Mouse (Mus musculus) hindbrain, embryonic 16.5 days (tissue): Measurements from ENCODE around the gene Eml6. TPM values are rescaled to one million over a fixed set of nuclear protein-coding genes. Genes with fewer than 3 reads are reported as not detected.

Experiments
- ATAC-seq: fragments of 200-750 bp; cut with Nextera tagmentation; 2 replicates; pipeline ENCODE4 v1.8.0; 2017; ENCODE audit warnings: moderate TSS enrichment, moderate library complexity
- H3K27ac ChIP-seq: fragments of 300-500 bp; sonication (generic); 2 replicates; pipeline ENCODE4 v1.5.1; 2014; ENCODE audit warnings: low read depth, mild to moderate bottlenecking, control low read depth, low read length, moderate library complexity
- H3K27me3 ChIP-seq: fragments of 300-500 bp; sonication (generic); replicated peaks from 2 replicates; pipeline ENCODE4 v1.6.1; 2014; ENCODE audit warnings: low read length; ENCODE audit not compliant: control insufficient read depth, insufficient read depth
- H3K36me3 ChIP-seq: fragments of 300-500 bp; sonication (generic); 2 replicates; pipeline ENCODE4 v1.6.1; 2014; ENCODE audit warnings: mild to moderate bottlenecking, low read length, moderate library complexity, mixed read lengths; ENCODE audit not compliant: control insufficient read depth, insufficient read depth
- H3K4me1 ChIP-seq: fragments of 300-500 bp; sonication (generic); 2 replicates; pipeline ENCODE4 v1.6.1; 2014; ENCODE audit warnings: low read depth, low read length; ENCODE audit not compliant: control insufficient read depth, insufficient read depth
- H3K4me2 ChIP-seq: fragments of 300-500 bp; sonication (generic); 2 replicates; pipeline ENCODE4 v1.6.1; 2014; ENCODE audit warnings: mild to moderate bottlenecking, low read length, control low read depth, moderate library complexity
- H3K4me3 ChIP-seq: fragments of 300-500 bp; sonication (generic); 2 replicates; pipeline ENCODE4 v1.5.1; 2014; ENCODE audit warnings: mild to moderate bottlenecking, low read length, control low read depth, moderate library complexity
- H3K9ac ChIP-seq: fragments of 300-500 bp; sonication (generic); 2 replicates; pipeline ENCODE4 v1.6.1; 2014; ENCODE audit warnings: low read depth, mild to moderate bottlenecking, control low read depth, low read length, moderate library complexity
- H3K9me3 ChIP-seq: fragments of 300-500 bp; sonication (generic); 2 replicates; pipeline ENCODE4 v1.6.1; 2014; ENCODE audit warnings: mild to moderate bottlenecking, low read length, moderate library complexity; ENCODE audit not compliant: control insufficient read depth
- WGBS: fragments of 180-500 bp; shearing (Covaris S2); extraction: QIAGEN DNeasy Blood & Tissue Kit; methylation state at CpG from one replicate; pipeline ENCODE4 v1.1.7; 2014; 5-methylcytosine and 5-hydroxymethylcytosine counted together
- polyA plus RNA-seq: library from polyadenylated mRNA; unstranded; fragments of >200 nt; fragmentation: Nextera tagmentation; extraction: Ambion mirVana; gene quantifications from 2 replicates; pipeline ENCODE4 v1.2.1, GENCODE M21; 2015

The Eml6 gene
- polyA plus RNA-seq, 1 experiment from 2014 or later = 6.5 TPM

DNA sequence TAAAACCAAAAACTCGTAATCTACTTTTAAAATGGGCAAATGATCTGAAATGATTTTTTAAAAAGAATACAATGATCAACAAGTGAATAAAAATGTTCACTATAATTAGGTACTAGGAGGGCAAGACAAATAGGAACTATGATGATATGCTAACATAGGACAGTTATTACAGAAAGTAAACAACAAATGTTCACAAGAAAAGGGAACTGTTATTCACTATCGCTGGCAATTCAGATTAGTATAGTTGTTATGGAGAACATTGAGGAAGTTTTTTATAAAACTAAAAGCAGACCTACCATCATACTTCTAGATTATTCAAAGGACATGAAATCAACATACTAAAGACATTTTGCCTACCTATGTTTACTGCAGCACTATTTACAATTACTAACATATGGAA lies 155.7 kb downstream of the Eml6 start:
- WGBS = 92% methylated on average over 2 of the region's 2 CpGs
- Histone ChIP-seq H3K36me3 (no peaks in the 10 kb centered on the region), H3K4me3 (no peak overlapping the region), H3K9me3 (no peaks in the 10 kb centered on the region), H3K4me2 (no peak overlapping the region), H3K27ac (no peak overlapping the region), H3K27me3 (no peaks in the 10 kb centered on the region), H3K4me1 (no peaks in the 10 kb centered on the region), H3K9ac (no peak overlapping the region)
- no peak for ATAC-seq

DNA sequence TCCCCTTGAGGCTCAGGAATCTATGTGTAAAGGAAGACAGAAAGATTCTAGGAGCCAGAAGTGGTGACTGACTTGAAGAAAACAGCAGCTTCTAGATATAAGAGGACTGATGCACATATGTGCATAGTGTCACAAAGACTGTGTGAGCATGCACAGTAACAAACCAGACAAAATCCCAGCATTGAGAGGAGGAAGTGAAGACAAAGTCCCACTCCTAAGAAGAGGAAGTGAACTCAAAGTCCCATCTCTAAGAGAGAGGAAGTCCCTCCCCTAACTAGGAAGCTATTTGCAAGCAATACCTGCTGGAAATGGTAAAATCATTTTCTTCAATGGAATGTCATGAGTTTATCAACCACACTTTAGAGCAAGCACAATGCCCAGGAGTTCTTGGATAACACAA lies 161.6 kb downstream of the Eml6 start:
- H3K4me3 ChIP-seq = no peak overlapping the region
- no peak for ATAC-seq
- no peak overlapping the region for H3K4me2 ChIP-seq
- H3K4me1 ChIP-seq = no peaks in the 10 kb centered on the region; the same call in 1 of the 2 replicates
- no peaks in the 10 kb centered on the region for H3K27me3 ChIP-seq
- no peaks in the 10 kb centered on the region for H3K36me3 ChIP-seq
- H3K9me3 ChIP-seq = no peaks in the 10 kb centered on the region
- H3K9ac ChIP-seq = no peak overlapping the region
- no peak overlapping the region for H3K27ac ChIP-seq

DNA sequence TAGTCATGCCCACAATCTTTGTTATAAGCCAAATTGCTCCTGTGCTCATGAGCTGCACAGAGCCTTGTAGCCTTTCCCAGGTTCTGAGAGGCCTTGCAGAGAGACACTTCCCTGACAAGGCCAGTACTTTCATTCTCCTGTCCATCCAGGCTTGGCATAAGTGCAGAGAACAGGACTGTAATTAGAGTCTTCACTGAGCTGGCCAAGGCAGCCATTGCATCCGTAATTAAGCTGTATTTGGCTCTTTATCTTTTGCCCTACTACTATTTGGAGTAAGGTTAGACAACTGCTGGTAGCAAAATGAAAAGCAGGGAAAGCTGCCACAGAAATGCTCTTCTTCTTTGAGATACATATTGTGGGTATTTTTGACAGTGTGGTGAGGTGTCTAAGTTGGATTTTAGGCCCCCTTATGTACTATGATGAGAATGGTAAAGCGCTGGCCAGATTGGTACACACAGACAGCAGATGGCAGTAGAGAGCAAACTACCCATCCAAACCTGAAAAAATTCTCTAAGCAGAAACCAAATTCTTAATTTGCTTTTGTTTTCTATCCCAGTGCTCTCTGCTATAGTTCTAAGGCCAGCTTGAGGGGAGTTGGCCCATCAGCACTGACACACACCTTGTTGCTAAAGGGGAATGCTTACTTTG lies 164.0 kb downstream of the Eml6 start:
- peak; percentile 76 for ATAC-seq
- Histone ChIP-seq H3K27me3 (no peaks in the 10 kb centered on the region), H3K4me2 (no peak overlapping the region), H3K36me3 (no peaks in the 10 kb centered on the region), H3K4me1 (no peaks in the 10 kb centered on the region; the same call in 1 of the 2 replicates), H3K4me3 (no peak overlapping the region), H3K9me3 (no peaks in the 10 kb centered on the region), H3K9ac (no peak overlapping the region), H3K27ac (no peak overlapping the region)
- 46% methylated on average over 2 of the region's 2 CpGs for WGBS

DNA sequence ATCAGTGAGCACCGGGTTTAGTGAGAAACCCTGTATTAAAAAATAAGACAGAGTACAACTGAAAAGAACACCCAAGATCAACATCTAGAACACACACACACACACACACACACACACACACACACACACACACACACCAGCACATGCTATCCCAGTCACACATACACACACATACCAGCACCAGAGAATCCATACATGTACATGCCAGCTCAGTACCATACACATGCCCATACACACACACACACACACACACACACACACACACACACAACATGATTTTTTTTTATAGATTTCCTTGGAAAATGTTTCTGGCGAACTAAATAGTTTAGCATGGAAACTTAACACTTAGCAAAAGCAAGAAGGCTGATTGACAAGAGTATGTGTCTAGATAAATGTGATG lies 164.8 kb downstream of the Eml6 start:
- no peaks in the 10 kb centered on the region for H3K36me3 ChIP-seq
- 68% methylated on average over 2 of the region's 2 CpGs for WGBS
- no peak overlapping the region for H3K4me3 ChIP-seq
- no peaks in the 10 kb centered on the region; the same call in 1 of the 2 replicates for H3K4me1 ChIP-seq
- no peaks in the 10 kb centered on the region for H3K9me3 ChIP-seq
- no peaks in the 10 kb centered on the region for H3K27me3 ChIP-seq
- H3K9ac ChIP-seq = no peak overlapping the region
- no peak overlapping the region for H3K27ac ChIP-seq
- no peak for ATAC-seq
- no peak overlapping the region for H3K4me2 ChIP-seq

DNA sequence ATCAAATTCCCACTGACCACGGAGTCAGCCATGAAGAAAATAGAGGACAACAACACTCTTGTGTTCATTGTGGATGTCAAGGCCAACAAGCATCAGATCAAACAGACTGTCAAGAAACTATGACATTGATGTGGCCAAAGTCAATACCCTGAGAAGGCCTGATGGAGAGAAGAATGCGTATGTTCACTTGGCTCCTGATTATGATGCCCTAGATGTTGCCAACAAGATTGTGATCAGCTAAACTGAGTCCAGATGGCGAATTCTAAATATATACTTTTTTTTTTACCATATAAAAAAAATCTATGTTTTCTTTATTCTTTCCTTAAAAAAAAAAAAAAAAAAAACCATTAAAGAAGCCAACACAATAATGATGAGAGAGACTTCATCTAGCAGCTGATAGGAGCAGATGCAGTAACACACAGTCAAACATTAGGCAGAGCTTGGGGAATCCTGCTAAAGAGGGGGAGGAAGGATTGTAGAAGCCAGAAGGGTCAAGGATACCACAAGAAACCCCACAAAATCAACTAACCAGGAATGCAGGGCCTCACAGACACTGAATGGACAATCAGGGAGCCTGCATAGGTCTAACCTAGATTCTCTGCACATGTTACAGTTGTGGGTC lies 185.1 kb downstream of the Eml6 start:
- H3K4me2 ChIP-seq = no peak overlapping the region
- no peaks in the 10 kb centered on the region for H3K4me1 ChIP-seq
- no peak for ATAC-seq
- 93% methylated on average over 3 of the region's 3 CpGs for WGBS
- no peaks in the 10 kb centered on the region for H3K9me3 ChIP-seq
- H3K27ac ChIP-seq = no peak overlapping the region
- no peaks in the 10 kb centered on the region for H3K27me3 ChIP-seq
- no peaks in the 10 kb centered on the region for H3K36me3 ChIP-seq
- no peak overlapping the region for H3K9ac ChIP-seq
- no peak overlapping the region for H3K4me3 ChIP-seq

DNA sequence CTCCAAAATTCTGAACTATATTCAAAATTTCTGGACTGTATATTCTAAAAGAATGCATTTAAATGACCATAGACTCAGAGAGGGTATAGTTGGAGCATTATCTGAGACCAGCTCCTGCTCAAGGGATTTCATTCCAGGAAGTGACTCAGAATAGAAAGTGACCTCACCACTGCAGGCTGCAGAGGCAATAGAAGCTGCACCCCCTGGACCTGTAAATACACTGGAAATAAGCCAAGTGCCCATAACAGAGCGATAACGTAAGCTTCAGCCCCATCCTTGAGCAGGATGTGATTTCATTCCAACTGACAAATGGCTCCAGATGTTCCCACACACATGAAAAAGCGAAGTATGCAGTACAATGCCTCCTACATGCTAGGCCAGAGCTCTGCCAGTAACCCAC lies 186.1 kb downstream of the Eml6 start:
- H3K27me3 ChIP-seq = no peaks in the 10 kb centered on the region
- ATAC-seq = no peak
- 54% methylated on average over 3 of the region's 3 CpGs for WGBS
- no peaks in the 10 kb centered on the region for H3K9me3 ChIP-seq
- no peak overlapping the region for H3K27ac ChIP-seq
- H3K36me3 ChIP-seq = no peaks in the 10 kb centered on the region
- H3K4me3 ChIP-seq = no peak overlapping the region
- no peak overlapping the region for H3K9ac ChIP-seq
- H3K4me2 ChIP-seq = no peak overlapping the region
- H3K4me1 ChIP-seq = no peaks in the 10 kb centered on the region

DNA sequence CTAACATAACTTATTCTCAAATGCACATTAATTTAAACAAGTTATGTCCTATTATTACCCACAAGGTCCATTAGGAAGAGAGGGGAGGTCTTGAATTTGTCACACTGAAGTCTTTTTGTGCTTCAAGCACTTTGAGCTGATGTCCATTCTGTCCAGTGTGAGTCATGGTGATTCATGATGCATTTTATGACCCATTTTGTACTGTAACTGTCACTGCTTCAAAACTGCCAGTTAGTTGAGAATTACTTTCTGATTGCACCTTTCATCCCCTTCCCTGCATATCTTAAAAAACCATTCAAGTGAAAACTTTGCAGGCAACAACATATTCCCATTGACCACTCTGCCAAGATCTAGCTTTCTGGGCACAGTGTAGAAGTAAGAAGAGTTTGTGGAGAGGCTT lies 188.8 kb downstream of the Eml6 start:
- no peak overlapping the region for H3K9ac ChIP-seq
- H3K9me3 ChIP-seq = no peaks in the 10 kb centered on the region
- H3K27ac ChIP-seq = no peak overlapping the region
- ATAC-seq = no peak
- H3K27me3 ChIP-seq = no peaks in the 10 kb centered on the region
- H3K4me1 ChIP-seq = no peaks in the 10 kb centered on the region
- no peak overlapping the region for H3K4me2 ChIP-seq
- H3K36me3 ChIP-seq = no peaks in the 10 kb centered on the region
- H3K4me3 ChIP-seq = no peak overlapping the region

DNA sequence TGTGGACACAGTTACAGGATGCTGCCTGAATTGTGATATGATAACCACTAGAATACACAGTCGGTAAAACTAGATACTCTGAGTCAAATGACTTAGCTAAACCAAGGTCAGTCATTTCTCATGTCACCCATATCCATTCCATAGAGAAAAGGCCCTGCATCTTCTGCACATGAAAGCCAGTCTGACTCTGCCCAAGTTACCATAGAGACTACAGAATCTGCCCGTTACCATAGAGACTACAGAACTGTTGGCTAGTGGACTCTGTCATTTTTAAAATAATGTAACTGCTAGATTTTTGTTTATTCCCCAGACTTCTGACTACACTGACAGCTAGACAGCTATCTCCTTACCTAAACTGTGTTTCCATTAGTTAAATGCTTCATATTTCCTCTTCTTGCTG lies 198.1 kb downstream of the Eml6 start:
- H3K4me1 ChIP-seq = no peaks in the 10 kb centered on the region
- 0 out of 2 replicates have a peak, but pooled peaks have one; percentile 27 for ATAC-seq
- no peaks in the 10 kb centered on the region; the same call in 1 of the 2 replicates for H3K27me3 ChIP-seq
- no peaks in the 10 kb centered on the region for H3K9me3 ChIP-seq
- WGBS = 72% methylated on average over 2 of the region's 2 CpGs
- H3K27ac ChIP-seq = no peak overlapping the region
- H3K4me3 ChIP-seq = no peak overlapping the region
- H3K9ac ChIP-seq = no peak overlapping the region
- no peaks in the 10 kb centered on the region for H3K36me3 ChIP-seq
- H3K4me2 ChIP-seq = no peak overlapping the region

DNA sequence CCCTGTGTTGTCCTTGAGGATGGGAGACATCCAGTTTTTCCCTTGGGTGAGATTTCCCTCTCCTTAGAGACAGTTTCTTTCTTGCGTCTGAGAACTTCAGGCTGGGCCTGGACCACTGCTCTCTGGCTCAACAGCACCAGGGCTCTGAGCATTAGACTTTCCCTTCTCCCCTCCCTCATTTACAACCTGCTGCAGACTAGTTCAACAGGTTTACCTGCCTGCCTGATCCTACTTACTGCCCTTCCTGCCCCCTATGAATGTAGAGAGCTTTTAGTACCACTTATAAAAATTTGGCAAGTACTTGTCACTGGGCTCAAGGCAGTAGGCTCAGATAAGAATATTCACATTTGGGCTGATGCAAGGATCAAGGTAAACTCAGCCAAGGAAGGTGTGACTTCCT lies 199.8 kb downstream of the Eml6 start:
- Histone ChIP-seq H3K4me2 (no peak overlapping the region), H3K27me3 (no peaks in the 10 kb centered on the region; the same call in 1 of the 2 replicates), H3K4me1 (no peaks in the 10 kb centered on the region), H3K9ac (no peak overlapping the region), H3K27ac (no peak overlapping the region), H3K4me3 (no peak overlapping the region), H3K9me3 (no peaks in the 10 kb centered on the region), H3K36me3 (no peaks in the 10 kb centered on the region)
- 100% methylated on average over 1 of the region's 1 CpGs for WGBS
- ATAC-seq = no peak
